Mouse (Mus musculus): ENCODE data around the gene Mbd5. TPM values are rescaled to one million over a fixed set of nuclear protein-coding genes. Genes with fewer than 3 reads are reported as not detected.
"Not testable (repeated sequence)": the region's sequence is repeated elsewhere in the genome, so short reads cannot be mapped to it uniquely, and the experiment has no call there.

The Mbd5 gene
- polyA plus RNA-seq, 1 experiment from 2014 or later: 10.3 TPM

- ATAC-seq: no peak
- 57% methylated on average over 3 of the region's 3 CpGs for WGBS (ENCODE audit: insufficient replicate concordance)
These were observed 227.7 kb downstream of the Mbd5 start for GRCm38 (mm10) chr2:49177015-49177414.

GRCm38 (mm10) chr2:49190984-49191383, 241.7 kb downstream of the Mbd5 start:
- H3K36me3 ChIP-seq: no peaks in the 10 kb centered on the region
- no peak overlapping the region for H3K4me3 ChIP-seq
- H3K4me1 ChIP-seq: no peaks in the 10 kb centered on the region
- no peak overlapping the region for H3K9ac ChIP-seq
- H3K27ac ChIP-seq: no peak overlapping the region
- no peaks in the 10 kb centered on the region for H3K9me3 ChIP-seq (replicated peaks)
- no peak overlapping the region for H3K4me2 ChIP-seq
- WGBS (ENCODE audit: insufficient replicate concordance): 62% methylated on average over 2 of the region's 2 CpGs
- no peaks in the 10 kb centered on the region for H3K27me3 ChIP-seq (replicated peaks)
- ATAC-seq: no peak

More at GRCm38 (mm10) chr2:49177015-49177414, 227.7 kb downstream of the Mbd5 start:
- no peak overlapping the region for H3K4me2 ChIP-seq
- H3K27me3 ChIP-seq (replicated peaks): no peaks in the 10 kb centered on the region
- H3K9ac ChIP-seq: no peak overlapping the region
- H3K27ac ChIP-seq: no peak overlapping the region
- no peak overlapping the region for H3K4me3 ChIP-seq
- no peaks in the 10 kb centered on the region for H3K36me3 ChIP-seq
- no peaks in the 10 kb centered on the region for H3K9me3 ChIP-seq (replicated peaks)
- no peaks in the 10 kb centered on the region for H3K4me1 ChIP-seq

- Histone ChIP-seq H3K4me1 (no peaks in the 10 kb centered on the region), H3K4me3 (no peak overlapping the region)
- WGBS (ENCODE audit: insufficient replicate concordance): 86% methylated on average over 3 of the region's 3 CpGs
These were observed 242.4 kb downstream of the Mbd5 start for GRCm38 (mm10) chr2:49191695-49192094.

DNA sequence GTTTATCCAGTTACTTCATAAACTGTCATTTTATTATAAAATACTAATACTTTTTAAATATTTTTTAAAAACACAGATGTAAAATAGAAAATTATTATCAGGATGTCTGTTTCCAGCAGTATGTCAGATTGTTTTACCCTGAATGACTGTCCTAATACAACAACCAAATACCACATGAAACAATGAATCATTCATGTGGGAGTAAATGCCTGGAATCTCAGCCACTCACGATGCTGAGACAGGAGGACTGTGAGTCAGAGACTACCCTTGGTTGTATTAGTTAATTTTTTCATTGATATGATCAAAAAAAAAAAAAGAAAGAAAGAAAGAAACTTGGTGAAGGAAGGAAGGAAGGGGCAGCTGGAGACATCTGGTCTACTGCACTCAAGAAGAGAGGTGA, 254.8 kb downstream of the Mbd5 start:
- Histone ChIP-seq H3K4me1 (no peaks in the 10 kb centered on the region), H3K4me3 (no peak overlapping the region), H3K27ac (no peak overlapping the region), H3K9ac (no peak overlapping the region), H3K36me3 (no peaks in the 10 kb centered on the region), H3K4me2 (no peak overlapping the region), H3K9me3 (replicated peaks) (no peaks in the 10 kb centered on the region), H3K27me3 (replicated peaks) (no peaks in the 10 kb centered on the region)
- no peak for ATAC-seq
- WGBS (ENCODE audit: insufficient replicate concordance): 68% methylated on average over 1 of the region's 1 CpGs

More at GRCm38 (mm10) chr2:49191695-49192094, 242.4 kb downstream of the Mbd5 start:
- no peaks in the 10 kb centered on the region for H3K9me3 ChIP-seq (replicated peaks)
- ATAC-seq: no peak
- no peaks in the 10 kb centered on the region for H3K27me3 ChIP-seq (replicated peaks)
- no peak overlapping the region for H3K27ac ChIP-seq
- H3K4me2 ChIP-seq: no peak overlapping the region
- H3K9ac ChIP-seq: no peak overlapping the region
- no peaks in the 10 kb centered on the region for H3K36me3 ChIP-seq

DNA sequence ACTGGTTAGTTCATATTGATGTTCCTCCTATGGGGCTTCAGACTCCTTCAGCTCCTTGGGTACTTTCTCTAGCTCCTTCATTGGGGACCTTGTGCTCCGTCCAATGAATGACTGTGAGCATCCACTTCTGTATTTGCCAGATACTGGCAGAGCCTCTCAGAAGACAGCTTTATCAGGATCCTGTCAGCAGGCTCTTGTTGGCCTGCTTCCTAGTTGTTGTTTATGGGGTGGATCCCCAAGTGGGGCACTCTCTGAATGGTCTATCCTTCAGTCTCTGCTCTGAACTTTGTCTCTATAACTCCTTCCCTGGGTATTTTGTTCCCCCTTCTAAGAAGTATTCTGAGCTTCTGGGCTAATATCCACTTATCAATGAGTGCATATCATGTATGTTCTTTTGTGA, 256.4 kb downstream of the Mbd5 start:
- H3K36me3 ChIP-seq; H3K27ac ChIP-seq; H3K4me1 ChIP-seq; H3K9me3 ChIP-seq (replicated peaks); H3K27me3 ChIP-seq (replicated peaks); H3K4me3 ChIP-seq; H3K4me2 ChIP-seq; H3K9ac ChIP-seq: not testable (repeated sequence)
- 0 out of 2 replicates have a peak, but pooled peaks have one; percentile 47 for ATAC-seq
- WGBS (ENCODE audit: insufficient replicate concordance): 46% methylated on average over 1 of the region's 1 CpGs

GRCm38 (mm10) chr2:49209349-49209748, 260.0 kb downstream of the Mbd5 start:
- Histone ChIP-seq H3K4me1 (no peaks in the 10 kb centered on the region), H3K9me3 (replicated peaks) (no peaks in the 10 kb centered on the region), H3K27ac (no peak overlapping the region), H3K4me2 (no peak overlapping the region), H3K36me3 (no peaks in the 10 kb centered on the region), H3K27me3 (replicated peaks) (no peaks in the 10 kb centered on the region), H3K9ac (no peak overlapping the region), H3K4me3 (no peak overlapping the region)
- 81% methylated on average over 3 of the region's 3 CpGs for WGBS (ENCODE audit: insufficient replicate concordance)
- ATAC-seq: no peak

- Histone ChIP-seq H3K4me1 (no peaks in the 10 kb centered on the region), H3K9ac (no peak overlapping the region), H3K36me3 (no peaks in the 10 kb centered on the region), H3K9me3 (replicated peaks) (no peaks in the 10 kb centered on the region), H3K27ac (no peak overlapping the region), H3K4me2 (no peak overlapping the region), H3K27me3 (replicated peaks) (no peaks in the 10 kb centered on the region), H3K4me3 (no peak overlapping the region)
- no peak for ATAC-seq
- WGBS (ENCODE audit: insufficient replicate concordance): 87% methylated on average over 1 of the region's 1 CpGs
These were observed 261.1 kb downstream of the Mbd5 start for GRCm38 (mm10) chr2:49210408-49210807.

DNA sequence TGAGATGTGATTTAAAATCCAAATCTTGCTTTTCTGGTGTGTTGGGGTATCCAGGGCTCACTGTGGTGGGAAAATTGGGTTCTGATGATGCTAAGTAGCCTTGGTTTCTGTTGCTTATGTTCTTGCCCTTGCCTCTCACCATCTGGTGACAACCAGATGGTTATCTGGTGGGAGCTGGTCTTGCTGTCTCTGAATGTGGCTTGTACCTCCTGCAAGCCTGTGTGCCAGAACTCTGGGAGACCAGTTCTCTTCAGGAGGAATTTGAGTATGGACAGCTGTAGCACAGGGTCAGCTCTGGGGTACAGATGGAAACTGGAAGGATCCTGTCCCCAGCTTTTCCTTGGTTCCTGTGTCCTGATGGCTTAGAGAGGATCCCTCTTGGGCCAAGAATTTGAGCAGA, 280.4 kb downstream of the Mbd5 start:
- Histone ChIP-seq H3K9ac (no peak overlapping the region), H3K4me3 (no peak overlapping the region), H3K4me1 (no peaks in the 10 kb centered on the region), H3K36me3 (no peaks in the 10 kb centered on the region), H3K4me2 (no peak overlapping the region), H3K27ac (no peak overlapping the region), H3K9me3 (replicated peaks) (no peaks in the 10 kb centered on the region), H3K27me3 (replicated peaks) (no peaks in the 10 kb centered on the region)
- no peak for ATAC-seq

DNA sequence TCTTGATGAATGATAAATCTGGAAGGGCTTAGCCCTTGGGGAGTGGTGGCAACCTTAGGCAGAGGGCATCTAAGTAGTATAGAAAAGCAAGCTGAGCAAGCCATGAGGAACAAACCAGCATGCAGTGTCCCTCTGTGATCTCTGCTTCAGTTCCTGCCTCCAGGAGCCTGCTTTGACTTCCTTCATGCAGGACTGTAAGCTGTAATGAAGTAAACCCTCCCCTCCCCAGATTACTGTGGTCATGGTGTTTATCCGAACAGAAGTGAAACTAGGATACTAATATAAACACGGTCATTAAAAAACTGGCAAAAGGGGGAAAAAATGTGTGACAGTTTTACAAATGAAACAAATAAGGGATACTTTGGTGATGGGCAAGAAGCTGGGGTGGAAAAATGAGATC, 284.8 kb downstream of the Mbd5 start:
- no peaks in the 10 kb centered on the region for H3K9me3 ChIP-seq (replicated peaks)
- WGBS (ENCODE audit: insufficient replicate concordance): 59% methylated on average over 2 of the region's 2 CpGs

DNA sequence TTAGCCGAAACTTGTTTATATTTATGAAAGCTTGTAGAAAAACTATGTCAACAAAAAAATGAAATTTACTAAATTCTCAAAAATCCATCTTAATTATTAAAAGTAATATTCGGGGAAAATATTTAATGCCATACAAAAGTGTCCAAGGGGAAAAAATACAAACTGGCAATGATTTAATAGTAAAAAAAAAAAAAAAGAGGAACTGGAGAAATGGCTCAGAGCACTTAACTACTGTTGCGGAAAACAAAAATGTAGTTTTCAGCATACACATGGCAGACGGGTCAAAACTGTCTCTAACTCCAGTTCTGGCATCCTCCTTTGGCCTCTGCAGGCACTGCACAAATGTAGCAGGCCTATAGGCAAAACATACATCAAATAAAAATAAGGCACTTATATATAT, 292.4 kb downstream of the Mbd5 start:
- Histone ChIP-seq H3K27me3 (replicated peaks) (no peaks in the 10 kb centered on the region), H3K9me3 (replicated peaks) (no peaks in the 10 kb centered on the region), H3K4me1 (no peaks in the 10 kb centered on the region), H3K9ac (no peak overlapping the region), H3K4me2 (no peak overlapping the region), H3K36me3 (no peaks in the 10 kb centered on the region), H3K27ac (no peak overlapping the region), H3K4me3 (no peak overlapping the region)
- WGBS (ENCODE audit: insufficient replicate concordance): 67% methylated on average over 4 of the region's 4 CpGs
- no peak for ATAC-seq

More for the DNA sequence above, 284.8 kb downstream of the Mbd5 start:
- Histone ChIP-seq H3K4me2 (no peak overlapping the region), H3K27me3 (replicated peaks) (no peaks in the 10 kb centered on the region), H3K4me3 (no peak overlapping the region), H3K4me1 (no peaks in the 10 kb centered on the region), H3K27ac (no peak overlapping the region), H3K36me3 (no peaks in the 10 kb centered on the region), H3K9ac (no peak overlapping the region)
- ATAC-seq: no peak

DNA sequence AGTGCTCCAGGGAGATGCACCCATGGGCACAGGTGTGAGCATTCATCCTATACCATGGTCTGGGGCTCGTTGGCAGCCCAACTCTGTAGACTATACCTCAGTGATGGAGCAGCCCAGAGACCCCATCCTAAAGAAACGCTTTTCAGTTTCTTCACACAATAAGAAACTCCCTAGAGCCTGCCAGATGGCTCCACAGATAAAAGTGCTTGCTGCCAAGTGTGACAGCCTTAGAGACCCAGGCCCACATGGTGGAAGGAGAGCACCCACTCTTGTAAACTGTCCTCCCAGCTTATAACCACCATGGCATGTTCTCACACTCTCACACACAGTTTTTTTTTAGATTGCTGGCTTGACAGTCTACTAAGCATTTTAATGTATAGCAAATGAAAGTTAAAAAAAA, 314.8 kb downstream of the Mbd5 start:
- H3K4me1 ChIP-seq: no peaks in the 10 kb centered on the region
- WGBS (ENCODE audit: insufficient replicate concordance): 60% methylated on average over 2 of the region's 2 CpGs

DNA sequence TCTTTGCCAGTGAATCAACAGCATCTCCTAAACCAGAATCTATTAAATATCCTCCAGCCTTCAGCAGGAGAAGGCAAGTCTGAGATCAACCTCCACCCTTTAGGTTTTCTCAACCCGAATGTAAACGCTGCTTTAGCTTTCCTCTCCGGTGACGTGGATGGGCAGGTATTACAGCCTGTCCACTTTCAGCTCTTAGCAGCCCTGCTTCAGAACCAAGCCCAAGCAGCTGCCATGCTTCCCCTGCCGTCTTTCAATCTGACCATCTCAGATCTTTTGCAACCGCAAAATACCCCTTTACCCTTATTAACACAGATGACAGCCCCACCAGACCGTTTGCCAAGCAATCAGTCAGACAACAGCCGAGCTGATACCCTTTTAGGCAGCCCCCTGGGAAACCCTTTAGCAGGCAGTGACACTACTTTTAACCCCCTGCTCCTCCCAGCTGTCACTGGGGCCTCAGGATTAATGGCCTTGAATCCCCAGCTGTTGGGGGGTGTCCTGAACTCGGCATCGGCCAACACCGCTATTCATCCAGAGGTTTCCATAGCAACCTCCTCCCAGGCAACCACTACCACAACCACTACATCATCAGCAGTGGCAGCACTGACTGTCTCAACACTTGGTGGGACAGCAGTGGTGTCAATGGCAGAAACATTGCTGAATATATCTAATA, 323.1 kb downstream of the Mbd5 start:
- no peaks in the 10 kb centered on the region for H3K4me1 ChIP-seq
- no peak overlapping the region for H3K27ac ChIP-seq
- no peaks in the 10 kb centered on the region for H3K9me3 ChIP-seq (replicated peaks)
- no peaks in the 10 kb centered on the region for H3K27me3 ChIP-seq (replicated peaks)
- no peak overlapping the region for H3K4me2 ChIP-seq
- H3K9ac ChIP-seq: no peak overlapping the region
- no peaks in the 10 kb centered on the region for H3K36me3 ChIP-seq
- 46% methylated on average over 11 of the region's 11 CpGs for whole genome bisulfite sequencing (ENCODE audit: insufficient replicate concordance)
- H3K4me3 ChIP-seq: no peak overlapping the region
- no peak for ATAC-seq

More for the DNA sequence above, 314.8 kb downstream of the Mbd5 start:
- ATAC-seq: no peak
- no peaks in the 10 kb centered on the region for H3K27me3 ChIP-seq (replicated peaks)
- no peak overlapping the region for H3K4me2 ChIP-seq
- H3K36me3 ChIP-seq: no peaks in the 10 kb centered on the region
- H3K9me3 ChIP-seq (replicated peaks): no peaks in the 10 kb centered on the region
- no peak overlapping the region for H3K27ac ChIP-seq
- no peak overlapping the region for H3K4me3 ChIP-seq
- no peak overlapping the region for H3K9ac ChIP-seq

Data from liver, embryonic 12.5 days (tissue).